Mouse (Mus musculus) lung, adult 2 months (tissue): ENCODE measurements around the gene Ccsap.

Source experiments
- CTCF ChIP-seq: fragments of 200-500 bp; IDR thresholded peaks from 2 replicates; pipeline ENCODE4 v1.5.1; 2011; ENCODE audit warnings: mild to moderate bottlenecking, low read length, control low read depth; ENCODE audit not compliant: insufficient read depth
- POLR2A ChIP-seq: fragments of 200-500 bp; IDR thresholded peaks from 2 replicates; pipeline ENCODE4 v1.6.1; 2011; ENCODE audit warnings: low read depth, mild to moderate bottlenecking, control low read depth, low read length, borderline replicate concordance; ENCODE audit errors: extremely low read depth

DNA sequence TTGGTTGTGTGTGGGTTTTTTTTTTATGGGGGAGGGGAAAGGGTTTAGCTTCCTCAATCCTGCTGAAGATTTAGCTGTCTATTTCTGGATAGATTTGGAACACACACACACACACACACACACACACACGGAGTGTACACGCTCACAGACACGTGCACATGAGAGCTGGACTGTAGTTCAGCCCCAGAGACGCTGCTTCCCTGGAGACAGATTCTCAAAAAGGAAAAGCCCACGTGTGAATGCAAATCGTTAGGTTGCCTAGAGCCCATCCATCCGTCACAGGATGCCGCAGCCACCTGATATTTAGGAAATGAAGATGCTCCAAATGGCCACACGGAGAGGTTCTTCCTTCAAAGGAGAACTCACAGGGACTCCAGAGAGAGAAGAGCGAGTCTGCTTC is 20.3 kb upstream of the Ccsap start:
- TF ChIP-seq POLR2A (no peak), CTCF (no peak)
